21 mouse cellular contexts compared by ENCODE assay signal in genomic region chr15:77250806-77251205, GRCm38 (mm10).
"Had no signal": no experiment of that assay in that cellular context is flagged by ENCODE, and none has a peak within 500 bp of the region (broad histone marks: within the 10 kb centered on the region; RNA-seq: fewer than 3 reads in every experiment).

No protein-coding gene starts in this region.

- H3K27ac ChIP-seq: kidney, postnatal 0 days; limb, embryonic 13.5 days; liver, embryonic 15.5 days; midbrain, embryonic 12.5 days; neural tube, embryonic 13.5 days had no signal

- H3K4me2 ChIP-seq: limb, embryonic 13.5 days; liver, embryonic 15.5 days; midbrain, embryonic 12.5 days; neural tube, embryonic 13.5 days had no signal

- H3K36me3 ChIP-seq: limb, embryonic 13.5 days; liver, embryonic 15.5 days; midbrain, embryonic 12.5 days; neural tube, embryonic 13.5 days had no signal

- ATAC-seq: intestine, embryonic 16.5 days; midbrain, embryonic 16.5 days had no signal

- DNase-seq: kidney, adult 18-20 months; kidney, adult 9 months; kidney, postnatal 25 days; left cerebral cortex, postnatal 4 days; liver; lung, adult 2 months; lung, postnatal 14 days; lung, postnatal 4 days; retina, postnatal 1 day; right cerebral cortex, postnatal 25 days; spleen, adult 18-20 months; thymus, adult 18-20 months; thymus, postnatal 36 days had no signal

- H3K4me3 ChIP-seq: limb, embryonic 13.5 days; liver, embryonic 15.5 days; midbrain, embryonic 12.5 days; myocyte; neural tube, embryonic 13.5 days had no signal

- H3K9ac ChIP-seq: limb, embryonic 13.5 days; liver, embryonic 15.5 days; midbrain, embryonic 12.5 days; neural tube, embryonic 13.5 days had no signal

- H3K9me3 ChIP-seq: limb, embryonic 13.5 days; liver, embryonic 15.5 days; midbrain, embryonic 12.5 days; neural tube, embryonic 13.5 days had no signal

- H3K27me3 ChIP-seq: limb, embryonic 13.5 days; liver, embryonic 15.5 days; midbrain, embryonic 12.5 days; neural tube, embryonic 13.5 days had no signal
